Mouse (Mus musculus) midbrain, postnatal 0 days (tissue): ENCODE results near the gene Sox5. TPM values are rescaled to one million over a fixed set of nuclear protein-coding genes. Genes with fewer than 3 reads are reported as not detected.

Source experiments
- ATAC-seq: fragments of 200-750 bp; cut with Nextera tagmentation; 2 replicates; pipeline ENCODE4 v1.8.0; 2017; ENCODE audit warnings: moderate number of reproducible peaks, mild to moderate bottlenecking, moderate TSS enrichment, moderate library complexity; ENCODE audit not compliant: low FRiP score
- DNase-seq: peaks from one replicate; pipeline ENCODE4 v3.0.0-alpha.2; 2015; ENCODE audit warnings: low spot score
- H3K27ac ChIP-seq: fragments of 300-500 bp; sonication (generic); 2 replicates; pipeline ENCODE4 v1.5.1; 2014; ENCODE audit warnings: low read depth, mild to moderate bottlenecking, low read length, mixed read lengths
- H3K27me3 ChIP-seq: fragments of 300-500 bp; sonication (generic); 2 replicates; pipeline ENCODE4 v1.6.1; 2014; ENCODE audit warnings: low read length, control low read depth, mixed read lengths; ENCODE audit not compliant: insufficient read depth
- H3K36me3 ChIP-seq: fragments of 300-500 bp; sonication (generic); 2 replicates; pipeline ENCODE4 v1.6.1; 2014; ENCODE audit warnings: low read length, control low read depth, mixed read lengths; ENCODE audit not compliant: insufficient read depth
- H3K4me1 ChIP-seq: fragments of 300-500 bp; sonication (generic); 2 replicates; pipeline ENCODE4 v1.6.1; 2014; ENCODE audit warnings: mild to moderate bottlenecking, control low read depth, antibody characterized with exemption, low read length, mixed read lengths; ENCODE audit not compliant: insufficient read depth
- H3K4me2 ChIP-seq: fragments of 300-500 bp; sonication (generic); 2 replicates; pipeline ENCODE4 v1.6.1; 2014; ENCODE audit warnings: low read depth, mild to moderate bottlenecking, low read length, mixed read lengths; ENCODE audit not compliant: poor library complexity, severe bottlenecking
- H3K4me3 ChIP-seq: fragments of 300-500 bp; sonication (generic); 2 replicates; pipeline ENCODE4 v1.5.1; 2014; ENCODE audit warnings: low read depth, mild to moderate bottlenecking, low read length, moderate library complexity
- H3K9ac ChIP-seq: fragments of 300-500 bp; sonication (generic); replicated peaks from 2 replicates; pipeline ENCODE4 v1.6.1; 2014; ENCODE audit warnings: mild to moderate bottlenecking, low read length, moderate library complexity, mixed read lengths; ENCODE audit not compliant: poor library complexity, severe bottlenecking
- H3K9me3 ChIP-seq: fragments of 300-500 bp; sonication (generic); 2 replicates; pipeline ENCODE4 v1.6.1; 2016; ENCODE audit warnings: low read length, control low read depth
- CTCF ChIP-seq: IDR thresholded peaks from 2 replicates; pipeline ENCODE4 v1.5.1; 2016; ENCODE audit warnings: antibody characterized with exemption, mild to moderate bottlenecking
- WGBS: fragments of 180-500 bp; shearing (Covaris S2); extraction: QIAGEN DNeasy Blood & Tissue Kit; methylation state at CpG from one replicate; pipeline ENCODE4 v1.1.7; 2014; 5-methylcytosine and 5-hydroxymethylcytosine counted together
- polyA plus RNA-seq: library from polyadenylated mRNA; unstranded; fragments of >200 nt; fragmentation: Nextera tagmentation; extraction: Ambion mirVana; gene quantifications from 2 replicates; pipeline ENCODE4 v1.2.1, GENCODE M21; 2015
- total RNA-seq: library from RNA; depleted of rRNA; stranded (reverse); fragments of >200 nt; gene quantifications from 2 replicates; pipeline ENCODE4 v1.2.3, GENCODE M21; 2014

The Sox5 gene
- total and polyA plus RNA-seq, 2 experiments from 2014 or later, result 11.3 to 25.0 TPM

DNA sequence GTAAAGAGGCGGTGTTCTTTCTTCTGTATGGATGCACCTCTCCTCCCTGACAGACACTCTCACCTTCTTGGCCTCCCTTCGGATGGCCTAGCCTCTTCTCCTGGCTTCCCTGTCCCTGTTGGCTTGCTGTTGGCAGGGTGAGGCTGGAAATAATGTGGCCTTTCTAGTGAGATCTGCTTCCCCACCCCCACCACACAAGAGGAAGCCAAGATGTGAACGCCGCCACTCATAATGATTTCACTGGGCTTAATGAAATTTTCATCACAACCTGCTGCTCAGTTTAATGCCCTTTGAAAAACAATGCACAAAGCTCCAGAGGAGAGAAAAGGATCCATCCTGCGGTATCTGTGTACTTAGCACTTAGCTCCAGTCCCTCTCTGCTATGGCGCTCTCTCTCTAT, 670.2 kb downstream of the Sox5 start:
- 57% methylated on average over 6 of the region's 6 CpGs for WGBS
- H3K27ac ChIP-seq, result no peak overlapping the region

DNA sequence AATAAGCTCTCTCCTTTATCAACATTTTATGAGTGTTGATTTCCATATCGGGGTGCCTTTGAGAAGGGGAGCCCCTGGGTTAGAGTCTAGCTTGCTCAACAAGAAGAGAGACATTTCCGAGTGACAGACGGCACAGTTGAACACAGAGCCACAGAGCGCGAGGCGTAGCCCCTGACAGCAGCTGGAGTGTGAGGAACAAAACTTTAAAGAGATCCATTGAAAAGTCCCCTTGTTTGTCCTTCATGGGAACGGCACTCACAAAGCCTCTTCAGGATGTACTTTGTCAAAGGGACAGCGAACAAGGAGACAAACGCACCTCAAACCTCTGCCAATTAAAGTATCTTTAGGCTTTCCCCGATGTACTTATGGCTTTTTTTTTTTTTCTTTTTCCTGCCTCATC, 674.9 kb downstream of the Sox5 start:
- no peak for TF ChIP-seq CTCF
- H3K9ac ChIP-seq, result no peak overlapping the region
- H3K9me3 ChIP-seq, result no peaks in the 10 kb centered on the region
- no peak overlapping the region for H3K4me3 ChIP-seq
- no peak overlapping the region for H3K27ac ChIP-seq
- peak overlapping the region; percentile 20; the same call in 1 of the 2 replicates for H3K4me2 ChIP-seq
- DNase-seq, result no peak
- no peaks in the 10 kb centered on the region for H3K4me1 ChIP-seq
- 20% methylated on average over 10 of the region's 10 CpGs for WGBS
- H3K27me3 ChIP-seq, result no peaks in the 10 kb centered on the region
- no peak for ATAC-seq
- no peaks in the 10 kb centered on the region for H3K36me3 ChIP-seq

More for the DNA sequence above, 670.2 kb downstream of the Sox5 start:
- Histone ChIP-seq H3K9me3 (no peaks in the 10 kb centered on the region), H3K9ac (no peak overlapping the region), H3K4me1 (no peaks in the 10 kb centered on the region), H3K27me3 (no peaks in the 10 kb centered on the region), H3K36me3 (no peaks in the 10 kb centered on the region), H3K4me2 (no peak overlapping the region), H3K4me3 (no peak overlapping the region)
- ATAC-seq (no peak), DNase-seq (no peak)
- TF ChIP-seq CTCF, result no peak

DNA sequence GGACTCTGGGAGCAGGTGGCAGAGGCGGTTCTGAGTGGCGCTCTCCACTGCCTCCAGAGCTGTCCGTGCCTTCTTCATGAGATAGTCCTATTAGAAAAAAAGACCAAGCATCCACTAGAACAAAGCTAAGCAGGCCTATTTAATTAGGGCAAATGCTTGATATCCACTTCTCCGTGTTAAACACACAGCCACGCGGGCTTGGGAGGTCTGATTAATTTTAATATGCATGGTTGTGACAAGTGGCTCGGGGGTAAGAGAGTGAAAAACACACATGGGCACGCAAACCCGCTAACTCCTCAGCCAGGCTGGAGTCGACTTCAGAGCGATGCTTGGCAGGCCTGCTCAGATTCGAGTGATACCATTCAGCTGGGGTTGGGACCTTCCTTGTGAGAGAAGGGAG, 676.1 kb downstream of the Sox5 start:
- Histone ChIP-seq H3K4me2 (no peak overlapping the region), H3K9ac (no peak overlapping the region), H3K27me3 (no peaks in the 10 kb centered on the region), H3K4me1 (no peaks in the 10 kb centered on the region), H3K27ac (no peak overlapping the region), H3K36me3 (no peaks in the 10 kb centered on the region), H3K4me3 (no peak overlapping the region), H3K9me3 (no peaks in the 10 kb centered on the region)
- ATAC-seq (no peak), DNase-seq (no peak)
- no peak for TF ChIP-seq CTCF
- 74% methylated on average over 12 of the region's 12 CpGs for WGBS

DNA sequence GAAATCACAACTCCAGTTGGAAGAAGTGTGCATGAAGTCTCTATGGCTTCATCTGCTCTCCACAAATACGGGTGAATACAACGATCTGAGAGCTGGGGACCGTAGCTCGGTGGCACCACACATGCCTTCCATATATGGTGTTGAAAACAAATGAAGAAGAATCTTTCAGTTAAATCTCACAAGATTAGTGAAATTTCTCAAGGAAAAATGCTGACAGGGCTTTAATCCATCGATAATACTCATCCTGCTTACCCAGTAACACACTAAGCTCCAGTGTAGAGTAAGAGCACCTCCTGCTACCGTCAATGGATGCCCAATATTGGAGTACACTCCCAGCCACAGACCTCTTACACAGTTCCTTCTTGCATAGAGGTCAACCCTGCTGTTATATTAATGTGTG, 678.2 kb downstream of the Sox5 start:
- Histone ChIP-seq H3K36me3 (no peaks in the 10 kb centered on the region), H3K27me3 (no peaks in the 10 kb centered on the region), H3K9me3 (no peaks in the 10 kb centered on the region), H3K4me2 (no peak overlapping the region), H3K4me3 (no peak overlapping the region), H3K27ac (no peak overlapping the region), H3K4me1 (no peaks in the 10 kb centered on the region), H3K9ac (no peak overlapping the region)
- no peak for DNase-seq
- 93% methylated on average over 6 of the region's 6 CpGs for WGBS
- TF ChIP-seq CTCF, result no peak
- ATAC-seq, result no peak

DNA sequence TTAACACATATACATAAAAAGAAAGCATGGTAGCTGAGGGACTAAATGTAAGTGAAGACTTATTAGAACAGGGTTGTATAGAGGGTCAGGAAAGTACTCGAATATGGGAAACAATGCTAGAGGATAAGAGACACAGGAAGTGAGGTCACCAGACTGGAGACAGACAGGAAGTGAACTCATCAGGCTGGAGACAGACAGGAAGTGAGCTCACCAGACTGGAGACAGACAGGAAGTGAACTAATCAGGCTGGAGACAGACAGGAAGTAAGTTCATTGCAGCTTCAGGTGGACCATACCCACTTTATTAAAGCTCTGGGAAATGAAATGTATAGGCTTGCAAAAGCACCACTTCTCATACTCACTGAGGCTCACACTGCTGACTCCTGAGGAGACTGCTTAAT, 680.9 kb downstream of the Sox5 start:
- no peak for TF ChIP-seq CTCF

DNA sequence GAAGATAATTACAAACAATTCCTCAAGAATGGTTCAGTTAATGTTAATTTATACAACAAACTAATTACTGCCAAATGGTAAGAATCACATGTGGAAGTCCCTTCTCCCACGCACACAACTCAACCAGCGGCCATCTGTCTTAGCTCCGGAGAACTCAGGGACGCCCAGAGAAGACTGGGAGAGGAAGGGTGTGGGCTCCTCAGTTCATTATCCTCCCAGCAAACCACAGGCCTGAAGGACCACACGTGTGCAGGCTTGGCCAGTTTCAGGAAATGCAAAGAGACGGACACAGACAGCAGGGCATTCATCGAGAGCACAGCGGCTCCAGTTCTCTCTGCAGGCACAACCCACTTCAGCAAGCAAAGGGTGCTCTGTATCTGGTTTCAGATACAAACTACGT, 683.7 kb downstream of the Sox5 start:
- Histone ChIP-seq H3K4me2 (no peak overlapping the region), H3K4me1 (no peaks in the 10 kb centered on the region), H3K4me3 (no peak overlapping the region), H3K9me3 (no peaks in the 10 kb centered on the region), H3K36me3 (no peaks in the 10 kb centered on the region), H3K27me3 (no peaks in the 10 kb centered on the region), H3K27ac (no peak overlapping the region), H3K9ac (no peak overlapping the region)
- TF ChIP-seq CTCF, result no peak
- peak; percentile 37 for DNase-seq
- 65% methylated on average over 9 of the region's 9 CpGs for WGBS
- ATAC-seq, result no peak

More for the DNA sequence above, 680.9 kb downstream of the Sox5 start:
- 90% methylated on average over 1 of the region's 1 CpGs for WGBS
- ATAC-seq (no peak), DNase-seq (no peak)
- Histone ChIP-seq H3K9me3 (no peaks in the 10 kb centered on the region), H3K27me3 (no peaks in the 10 kb centered on the region), H3K4me2 (no peak overlapping the region), H3K9ac (no peak overlapping the region), H3K4me3 (no peak overlapping the region), H3K36me3 (no peaks in the 10 kb centered on the region), H3K27ac (no peak overlapping the region), H3K4me1 (no peaks in the 10 kb centered on the region)
